Mouse (Mus musculus): Measurements from ENCODE around the gene Akirin1. TPM values are rescaled to one million over a fixed set of nuclear protein-coding genes. Genes with fewer than 3 reads are reported as not detected.

Gene Akirin1
- polyA plus RNA-seq (2016; fragmentation: Nextera tagmentation; extraction: Ambion mirVana) = 49.5 and 55.1 TPM in 2 replicates

GRCm38 (mm10) chr4:123750152-123750651 is at the start of gene Akirin1:
TSS of gene Akirin1 (minus strand) at chr4:123750345.
- under 1% methylated on average over 45 of the region's 46 CpGs for WGBS

DNA sequence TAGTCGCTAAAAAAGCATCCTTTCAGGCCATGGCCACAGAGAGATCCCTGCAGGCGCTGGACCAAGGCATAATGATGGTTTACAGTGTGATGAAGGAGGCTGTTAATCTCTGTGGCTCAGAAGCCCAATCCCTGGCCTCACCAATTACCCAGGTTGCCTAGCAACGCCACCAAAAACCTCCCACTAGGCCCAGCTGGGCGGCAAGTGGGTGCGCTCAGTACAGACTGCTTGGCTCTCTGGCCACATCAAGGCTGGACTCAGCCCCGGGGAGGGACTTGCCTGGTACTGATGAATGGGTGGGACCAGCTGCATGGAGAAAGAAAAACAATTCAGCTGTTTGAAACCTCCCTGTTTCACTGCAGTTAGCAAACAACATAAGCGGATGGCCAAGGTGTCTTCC is 47.7 kb upstream of the Akirin1 start:
- 48% methylated on average over 7 of the region's 7 CpGs for WGBS
- DNase-seq (ENCODE audit: low spot score) = peak; percentile 46
- Histone ChIP-seq H3K4me1 (peaks cover 10% of the 10 kb centered on the region), H3K27me3 (ENCODE audit: low read depth, poor library complexity, severe bottlenecking) (no peaks in the 10 kb centered on the region), H3K27ac (no peak overlapping the region), H3K9me3 (replicated peaks) (no peaks in the 10 kb centered on the region), H3K4me3 (no peak overlapping the region), H3K36me3 (no peaks in the 10 kb centered on the region)

More at GRCm38 (mm10) chr4:123750152-123750651, at the start of gene Akirin1:
- peaks cover 10% of the 10 kb centered on the region for H3K4me1 ChIP-seq
- no peaks in the 10 kb centered on the region for H3K9me3 ChIP-seq (replicated peaks)
- H3K4me3 ChIP-seq = peak within 1 kb of the TSS; percentile 72
- DNase-seq (ENCODE audit: low spot score) = peak; percentile 99
- H3K36me3 ChIP-seq = no peaks in the 10 kb centered on the region
- H3K27me3 ChIP-seq (ENCODE audit: low read depth, poor library complexity, severe bottlenecking) = no peaks in the 10 kb centered on the region
- peak within 1 kb of the TSS; percentile 87 for H3K27ac ChIP-seq

DNA sequence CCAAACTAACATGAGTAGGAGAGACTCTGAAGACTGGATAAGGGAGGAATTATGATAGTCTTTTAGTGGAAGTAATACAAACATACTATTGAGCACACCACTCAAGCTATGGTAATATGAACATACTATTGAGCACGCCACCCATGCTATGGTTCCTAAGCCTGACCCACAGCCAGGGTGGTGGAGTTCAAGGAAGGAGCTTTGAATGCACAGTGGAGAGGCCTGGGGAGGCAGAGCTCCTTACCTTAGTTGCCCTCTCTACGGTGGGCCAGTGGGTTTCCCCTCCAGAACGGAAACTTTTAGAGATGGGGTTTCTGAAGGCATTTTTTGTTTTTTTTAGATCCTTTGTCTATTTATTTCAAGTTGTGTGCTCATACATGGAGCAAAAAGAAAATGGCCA is 47.3 kb upstream of the Akirin1 start:
- H3K27me3 ChIP-seq (ENCODE audit: low read depth, poor library complexity, severe bottlenecking) = no peaks in the 10 kb centered on the region
- no peak overlapping the region for H3K4me3 ChIP-seq
- H3K9me3 ChIP-seq (replicated peaks) = no peaks in the 10 kb centered on the region
- no peaks in the 10 kb centered on the region for H3K36me3 ChIP-seq
- peaks cover 10% of the 10 kb centered on the region for H3K4me1 ChIP-seq
- 93% methylated on average over 3 of the region's 3 CpGs for WGBS
- no peak for DNase-seq (ENCODE audit: low spot score)
- H3K27ac ChIP-seq = no peak overlapping the region

GRCm38 (mm10) chr4:123795057-123795456 is 44.9 kb upstream of the Akirin1 start:
- Histone ChIP-seq H3K27ac (no peak overlapping the region), H3K27me3 (ENCODE audit: low read depth, poor library complexity, severe bottlenecking) (no peaks in the 10 kb centered on the region), H3K36me3 (no peaks in the 10 kb centered on the region), H3K4me1 (peaks cover 10% of the 10 kb centered on the region), H3K4me3 (no peak overlapping the region), H3K9me3 (replicated peaks) (no peaks in the 10 kb centered on the region)
- 79% methylated on average over 2 of the region's 2 CpGs for WGBS
- no peak for DNase-seq (ENCODE audit: low spot score)

DNA sequence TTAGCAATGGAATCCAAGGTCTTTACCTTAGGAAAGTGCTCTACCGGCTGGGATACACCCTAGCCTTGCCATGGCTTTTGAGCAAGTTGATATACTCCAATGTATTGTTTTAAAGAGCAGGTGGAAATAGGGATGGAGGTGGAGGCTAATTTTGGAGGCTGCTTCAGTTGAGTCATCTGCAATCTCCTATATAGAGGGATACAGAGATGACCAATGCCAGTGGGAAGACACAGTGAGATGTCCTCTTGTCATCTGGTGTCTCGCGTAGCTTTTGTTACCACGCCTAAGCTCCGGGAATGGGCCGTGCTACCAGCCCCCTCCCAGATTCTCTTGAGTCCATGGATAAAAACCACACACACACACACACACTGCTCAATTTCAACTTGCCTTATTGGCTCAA is 43.0 kb upstream of the Akirin1 start:
- Histone ChIP-seq H3K27ac (no peak overlapping the region), H3K4me1 (peaks cover 12% of the 10 kb centered on the region), H3K9me3 (replicated peaks) (no peaks in the 10 kb centered on the region), H3K4me3 (no peak overlapping the region), H3K27me3 (ENCODE audit: low read depth, poor library complexity, severe bottlenecking) (no peaks in the 10 kb centered on the region), H3K36me3 (no peaks in the 10 kb centered on the region)
- DNase-seq (ENCODE audit: low spot score) = no peak
- over 99% methylated on average over 6 of the region's 6 CpGs for WGBS

- Histone ChIP-seq H3K27ac (no peak overlapping the region), H3K4me1 (peaks cover 12% of the 10 kb centered on the region), H3K36me3 (no peaks in the 10 kb centered on the region), H3K27me3 (ENCODE audit: low read depth, poor library complexity, severe bottlenecking) (no peaks in the 10 kb centered on the region), H3K4me3 (no peak overlapping the region), H3K9me3 (replicated peaks) (no peaks in the 10 kb centered on the region)
- DNase-seq (ENCODE audit: low spot score) = no peak
- 89% methylated on average over 2 of the region's 2 CpGs for WGBS
Observed at GRCm38 (mm10) chr4:123792666-123793065, 42.5 kb upstream of the Akirin1 start.

DNA sequence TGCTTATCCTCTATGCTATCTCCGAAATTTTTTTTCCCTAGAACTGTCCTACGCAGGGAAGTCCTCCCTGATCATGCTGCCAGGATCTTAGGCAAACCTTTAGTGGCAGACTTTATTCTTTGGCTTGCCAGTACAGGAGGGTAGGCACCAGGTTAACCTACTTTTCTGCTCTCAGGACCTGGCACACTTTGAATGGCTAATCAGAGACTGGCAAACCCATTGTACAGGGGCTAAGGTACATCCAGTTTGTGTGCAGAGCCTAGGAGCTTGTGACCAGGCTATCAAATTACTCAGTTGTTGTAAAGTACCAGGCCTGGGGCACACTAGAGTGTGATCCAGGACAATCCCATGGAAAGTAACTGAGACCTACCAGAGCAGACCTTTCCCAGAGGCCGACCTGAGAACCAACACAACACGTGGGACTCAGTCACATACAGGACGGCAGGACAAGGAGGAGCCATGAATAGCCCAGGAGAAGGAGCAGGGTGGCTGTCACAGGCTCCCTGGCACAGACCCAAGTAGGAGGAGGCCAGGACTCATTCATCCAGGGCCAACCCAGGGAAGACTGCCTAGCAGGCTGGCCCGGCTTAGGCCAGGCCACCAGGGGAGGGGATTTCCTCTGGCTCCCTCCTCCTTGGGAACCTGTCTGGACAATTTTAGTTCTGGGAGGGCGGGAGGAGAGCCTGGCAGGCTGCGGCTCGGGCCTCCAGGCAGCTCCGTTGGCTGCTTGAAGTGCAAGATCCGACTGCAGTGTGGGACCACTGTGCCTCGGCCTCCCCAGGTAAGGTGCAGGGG is 37.2 kb upstream of the Akirin1 start, which contains the start of gene Rhbdl2:
TSS of gene Rhbdl2 (plus strand) at position 684 of the 795 bp plus-strand sequence.
- H3K9me3 ChIP-seq (replicated peaks) = no peaks in the 10 kb centered on the region
- no peaks in the 10 kb centered on the region for H3K27me3 ChIP-seq (ENCODE audit: low read depth, poor library complexity, severe bottlenecking)
- peaks cover 11% of the 10 kb centered on the region for H3K4me1 ChIP-seq
- 32% methylated on average over 12 of the region's 12 CpGs for WGBS
- H3K27ac ChIP-seq = peak within 1 kb of the TSS; percentile 67; the same call in 1 of the 2 replicates
- peak within 1 kb of the TSS; percentile 19; the same call in 1 of the 2 replicates for H3K4me3 ChIP-seq
- peak; percentile 44 for DNase-seq (ENCODE audit: low spot score)
- H3K36me3 ChIP-seq = no peaks in the 10 kb centered on the region

DNA sequence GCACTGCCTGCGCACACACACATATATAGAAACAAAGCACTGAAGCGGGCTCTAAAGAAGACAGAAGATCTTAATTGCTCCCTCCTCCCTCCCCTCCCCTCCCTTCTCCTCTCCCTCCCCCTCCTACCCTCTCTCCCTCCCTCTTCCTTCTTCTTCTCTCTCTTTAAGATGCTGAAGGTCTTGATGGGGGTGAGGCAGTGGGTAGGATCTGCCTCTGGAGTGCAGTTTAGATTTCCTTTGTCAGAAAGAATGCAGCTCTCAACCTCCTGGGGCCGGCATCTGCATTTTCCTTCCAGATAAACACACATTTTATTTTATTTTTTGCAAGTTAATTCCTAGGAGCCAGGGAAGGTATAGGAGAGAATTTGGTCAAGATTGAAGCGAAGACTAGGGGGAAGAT is 18.1 kb upstream of the Akirin1 start:
- no peak overlapping the region for H3K4me3 ChIP-seq
- H3K4me1 ChIP-seq = no peaks in the 10 kb centered on the region
- WGBS = 80% methylated on average over 4 of the region's 4 CpGs
- no peak for DNase-seq (ENCODE audit: low spot score)
- H3K27me3 ChIP-seq (ENCODE audit: low read depth, poor library complexity, severe bottlenecking) = no peaks in the 10 kb centered on the region
- no peaks in the 10 kb centered on the region for H3K9me3 ChIP-seq (replicated peaks)
- no peak overlapping the region for H3K27ac ChIP-seq
- no peaks in the 10 kb centered on the region for H3K36me3 ChIP-seq

- H3K27ac ChIP-seq = no peak overlapping the region
- no peaks in the 10 kb centered on the region for H3K9me3 ChIP-seq (replicated peaks)
- no peaks in the 10 kb centered on the region for H3K4me1 ChIP-seq
- no peaks in the 10 kb centered on the region for H3K36me3 ChIP-seq
- no peak for DNase-seq (ENCODE audit: low spot score)
- no peaks in the 10 kb centered on the region for H3K27me3 ChIP-seq (ENCODE audit: low read depth, poor library complexity, severe bottlenecking)
- H3K4me3 ChIP-seq = no peak overlapping the region
- 71% methylated on average over 3 of the region's 3 CpGs for WGBS
Observed at GRCm38 (mm10) chr4:123767807-123768206, 17.7 kb upstream of the Akirin1 start.

GRCm38 (mm10) chr4:123765071-123765470 is 14.9 kb upstream of the Akirin1 start:
- H3K4me1 ChIP-seq = no peaks in the 10 kb centered on the region
- H3K27ac ChIP-seq = no peak overlapping the region
- 82% methylated on average over 6 of the region's 6 CpGs for WGBS
- no peak overlapping the region for H3K4me3 ChIP-seq
- DNase-seq (ENCODE audit: low spot score) = no peak
- no peaks in the 10 kb centered on the region for H3K27me3 ChIP-seq (ENCODE audit: low read depth, poor library complexity, severe bottlenecking)
- no peaks in the 10 kb centered on the region for H3K9me3 ChIP-seq (replicated peaks)
- H3K36me3 ChIP-seq = no peaks in the 10 kb centered on the region

DNA sequence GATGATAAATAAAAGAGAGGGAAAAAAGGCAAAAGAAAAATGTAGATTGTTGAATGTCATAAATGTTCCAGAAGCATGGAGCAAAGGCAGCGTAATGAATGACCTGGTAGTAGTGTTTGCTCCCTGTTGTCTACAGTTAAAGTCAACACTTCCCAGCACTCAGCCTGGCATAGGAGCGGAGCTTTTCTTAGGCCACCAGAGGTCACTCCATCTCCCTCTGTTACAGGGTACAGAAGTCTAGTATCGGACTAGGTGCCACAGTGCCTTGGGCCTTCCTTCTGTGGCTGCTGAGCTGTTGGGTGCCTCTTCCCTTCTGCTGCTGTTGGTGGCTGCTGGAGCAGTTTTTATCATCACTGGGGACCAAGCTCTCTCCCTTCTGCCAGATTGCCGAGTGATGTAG is 8.2 kb upstream of the Akirin1 start:
- no peak overlapping the region for H3K4me3 ChIP-seq
- WGBS = 51% methylated on average over 4 of the region's 4 CpGs
- H3K27ac ChIP-seq = no peak overlapping the region
- no peaks in the 10 kb centered on the region for H3K4me1 ChIP-seq
- DNase-seq (ENCODE audit: low spot score) = no peak
- H3K36me3 ChIP-seq = no peaks in the 10 kb centered on the region
- H3K9me3 ChIP-seq (replicated peaks) = no peaks in the 10 kb centered on the region
- H3K27me3 ChIP-seq (ENCODE audit: low read depth, poor library complexity, severe bottlenecking) = no peaks in the 10 kb centered on the region

- Histone ChIP-seq H3K27me3 (ENCODE audit: low read depth, poor library complexity, severe bottlenecking) (no peaks in the 10 kb centered on the region), H3K9me3 (replicated peaks) (no peaks in the 10 kb centered on the region), H3K4me1 (peaks cover 10% of the 10 kb centered on the region), H3K27ac (0 out of 2 replicates have a peak overlapping the region, but pooled peaks have one; percentile 87), H3K4me3 (peak overlapping the region; percentile 72), H3K36me3 (no peaks in the 10 kb centered on the region)
- WGBS = 1% methylated on average over 8 of the region's 8 CpGs
- no peak for DNase-seq (ENCODE audit: low spot score)
Observed at GRCm38 (mm10) chr4:123750707-123751312, 665 bp upstream of the Akirin1 start.

DNA sequence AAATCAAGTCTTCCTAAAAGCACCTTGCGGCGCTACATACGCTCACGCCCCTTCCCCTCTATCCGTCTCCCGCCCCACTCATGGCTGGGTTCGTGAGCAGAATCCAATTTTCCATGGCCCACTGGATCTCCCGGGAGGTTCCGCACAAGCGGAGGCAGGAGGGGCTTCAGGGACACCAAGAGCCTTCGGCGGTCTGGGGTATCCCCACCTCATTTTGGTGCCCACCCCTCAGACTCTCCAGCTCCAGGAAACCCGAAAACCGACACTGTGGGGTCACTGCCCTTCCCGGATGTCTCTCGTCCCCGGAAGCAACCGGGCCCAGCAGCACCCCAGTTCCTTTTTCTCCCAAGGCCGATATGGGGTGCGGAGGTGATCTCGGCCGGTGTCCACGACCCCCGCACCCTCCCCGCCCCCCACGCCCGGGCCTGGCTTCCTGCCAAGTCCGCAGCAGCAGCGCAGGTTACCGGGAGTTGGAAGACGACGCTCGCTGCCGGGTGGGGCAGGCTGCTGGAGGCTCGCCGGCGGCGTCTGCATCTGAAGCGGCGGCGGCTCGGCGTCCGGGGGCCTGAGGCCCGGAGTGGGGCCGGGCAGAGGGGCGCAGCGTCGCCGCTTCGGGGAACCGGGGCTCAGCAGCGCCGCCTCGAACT is 538 bp downstream of the Akirin1 start:
- Histone ChIP-seq H3K9me3 (replicated peaks) (no peaks in the 10 kb centered on the region), H3K4me3 (peak overlapping the region; percentile 72), H3K27ac (peak overlapping the region; percentile 87), H3K36me3 (no peaks in the 10 kb centered on the region), H3K4me1 (peaks cover 10% of the 10 kb centered on the region), H3K27me3 (ENCODE audit: low read depth, poor library complexity, severe bottlenecking) (no peaks in the 10 kb centered on the region)
- DNase-seq (ENCODE audit: low spot score) = no peak
- under 1% methylated on average over 43 of the region's 55 CpGs for WGBS
